Mouse (Mus musculus) splenic B cell, adult 2 months (primary cell): Measurements from ENCODE around the gene Zfp142.
A peak's percentile ranks its signal among the peaks of the same experiment; 100 is the strongest.

Source experiments
- DNase-seq: peaks from one replicate; pipeline ENCODE4 v3.0.0-alpha.2; 2011; ENCODE audit warnings: low read depth, low spot score
- H3K27me3 ChIP-seq: 2 replicates; pipeline ENCODE4 v1.6.1; 2012; ENCODE audit warnings: mild to moderate bottlenecking, low read length, moderate library complexity, mixed read lengths; ENCODE audit not compliant: control insufficient read depth, poor library complexity, insufficient read depth, severe bottlenecking
- H3K36me3 ChIP-seq: 2 replicates; pipeline ENCODE4 v1.6.1; 2012; ENCODE audit warnings: mild to moderate bottlenecking, low read length, moderate library complexity, mixed read lengths; ENCODE audit not compliant: control insufficient read depth, poor library complexity, insufficient read depth, severe bottlenecking

Zfp142 gene

DNA sequence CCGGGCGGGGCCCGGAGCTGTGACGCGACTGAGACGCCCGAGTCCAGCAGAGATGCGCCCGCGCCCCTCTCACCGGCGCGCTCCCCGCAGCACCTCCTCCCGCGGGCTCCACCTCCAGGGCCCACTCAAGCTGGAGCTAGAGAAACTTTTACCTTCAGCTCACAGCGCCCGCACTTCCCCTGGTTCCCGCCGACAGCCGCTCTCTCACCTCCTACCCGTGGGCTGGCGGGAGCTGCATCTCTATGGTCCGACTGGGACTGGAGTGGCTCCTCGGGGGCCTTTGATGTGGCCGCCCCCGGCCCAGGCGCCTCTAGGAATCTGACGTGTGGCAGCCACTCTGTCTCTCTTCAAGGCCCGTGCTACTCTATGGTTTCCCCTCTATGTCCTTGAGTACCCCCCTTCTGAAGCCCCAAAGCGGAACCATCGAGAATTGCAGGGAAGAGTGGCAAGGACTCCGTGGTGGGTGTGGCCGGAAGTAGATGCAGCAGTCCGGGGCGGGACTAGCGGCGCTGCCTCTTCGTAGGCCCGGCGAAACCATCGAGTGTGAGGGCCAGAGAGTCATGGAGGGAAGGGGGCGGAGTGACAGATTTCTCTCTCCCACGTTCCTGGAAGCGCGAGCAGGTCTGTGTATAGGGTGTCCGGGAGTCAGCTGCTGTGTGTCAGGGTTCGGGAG, at the start of gene Zfp142, which contains the start of gene Bcs1l:
Gene Zfp142 (minus strand): TSS at position 474 of the 673 bp plus-strand sequence.
Gene Bcs1l (plus strand): TSS at position 517 of the 673 bp plus-strand sequence.
- Histone ChIP-seq H3K36me3 (no peaks in the 10 kb centered on the region; the same call in 1 of the 2 replicates), H3K27me3 (no peaks in the 10 kb centered on the region)
- DNase-seq, result peak; percentile 97

- no peak for DNase-seq
- no peaks in the 10 kb centered on the region for H3K36me3 ChIP-seq
- no peaks in the 10 kb centered on the region for H3K27me3 ChIP-seq
Measured at GRCm38 (mm10) chr1:74632734-74633133, 44.7 kb upstream of the Zfp142 start.

- Histone ChIP-seq H3K27me3 (no peaks in the 10 kb centered on the region), H3K36me3 (no peaks in the 10 kb centered on the region)
- no peak for DNase-seq
Measured at GRCm38 (mm10) chr1:74628001-74628400, 40.0 kb upstream of the Zfp142 start.

GRCm38 (mm10) chr1:74626076-74626475, 38.0 kb upstream of the Zfp142 start:
- no peak for DNase-seq
- H3K36me3 ChIP-seq, result no peaks in the 10 kb centered on the region
- no peaks in the 10 kb centered on the region for H3K27me3 ChIP-seq

DNA sequence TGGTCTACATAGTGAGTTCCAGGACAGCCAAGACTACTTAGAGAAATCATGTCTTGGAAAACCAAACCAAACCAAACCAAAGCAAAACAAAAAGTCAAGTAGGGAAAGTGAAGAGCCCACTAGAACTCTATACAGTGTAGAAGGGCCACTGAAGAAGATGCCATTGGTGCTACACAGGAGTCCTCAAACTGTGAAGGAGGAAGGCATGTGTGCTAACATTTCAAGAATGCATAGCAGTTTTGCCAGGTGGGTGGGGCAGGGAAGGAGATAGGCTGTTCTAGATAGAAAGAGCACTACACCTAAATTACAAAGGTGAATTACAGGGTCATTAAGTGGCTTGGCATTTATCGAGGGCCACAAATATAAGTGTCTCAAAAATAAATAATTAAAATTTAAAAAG, 36.1 kb upstream of the Zfp142 start:
- Histone ChIP-seq H3K27me3 (no peaks in the 10 kb centered on the region), H3K36me3 (no peaks in the 10 kb centered on the region)
- no peak for DNase-seq

- DNase-seq, result peak; percentile 85
- Histone ChIP-seq H3K27me3 (no peaks in the 10 kb centered on the region), H3K36me3 (peaks cover 5% of the 10 kb centered on the region; the same call in 1 of the 2 replicates)
Measured at GRCm38 (mm10) chr1:74601267-74601962, 13.4 kb upstream of the Zfp142 start, which contains the start of the genes Rnf25 and Stk36. Gene Rnf25, minus strand, starts transcription at chr1:74601397. Gene Stk36, plus strand, starts transcription at chr1:74601445.

GRCm38 (mm10) chr1:74600501-74601266, 12.6 kb upstream of the Zfp142 start:
- Histone ChIP-seq H3K27me3 (no peaks in the 10 kb centered on the region), H3K36me3 (peaks cover 7% of the 10 kb centered on the region; the same call in 1 of the 2 replicates)
- no peak for DNase-seq

- no peak for DNase-seq
- Histone ChIP-seq H3K36me3 (peaks cover 15% of the 10 kb centered on the region), H3K27me3 (no peaks in the 10 kb centered on the region)
Measured at GRCm38 (mm10) chr1:74594434-74594833, 6.4 kb upstream of the Zfp142 start.

DNA sequence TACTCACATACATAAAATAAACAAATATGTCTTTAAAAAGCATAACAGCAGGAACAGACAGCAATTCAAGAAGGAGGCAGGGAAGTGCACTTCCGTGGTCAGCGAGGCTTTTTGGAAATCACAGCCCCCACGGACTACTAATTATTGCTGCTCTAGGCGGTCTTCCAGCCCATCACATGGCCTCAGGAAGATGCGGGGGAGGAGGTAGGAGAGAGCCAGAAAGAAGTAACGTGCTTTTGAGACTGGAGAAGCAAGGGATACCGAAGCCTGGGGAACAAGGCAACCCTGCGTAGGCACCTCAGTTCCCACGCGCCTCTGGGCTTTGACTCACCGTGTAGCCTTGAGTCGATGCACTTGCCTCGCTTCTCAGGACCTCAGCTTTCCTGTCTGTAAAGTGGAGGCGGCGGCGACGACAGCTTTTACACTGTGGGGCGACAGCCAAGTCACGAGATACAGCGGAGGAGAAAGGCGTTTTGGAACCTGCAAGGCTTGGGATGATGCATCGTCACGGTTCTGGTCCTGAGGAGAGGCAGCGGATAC, 743 bp downstream of the Zfp142 start:
- no peak for DNase-seq
- no peaks in the 10 kb centered on the region for H3K27me3 ChIP-seq
- no peaks in the 10 kb centered on the region; the same call in 1 of the 2 replicates for H3K36me3 ChIP-seq

DNA sequence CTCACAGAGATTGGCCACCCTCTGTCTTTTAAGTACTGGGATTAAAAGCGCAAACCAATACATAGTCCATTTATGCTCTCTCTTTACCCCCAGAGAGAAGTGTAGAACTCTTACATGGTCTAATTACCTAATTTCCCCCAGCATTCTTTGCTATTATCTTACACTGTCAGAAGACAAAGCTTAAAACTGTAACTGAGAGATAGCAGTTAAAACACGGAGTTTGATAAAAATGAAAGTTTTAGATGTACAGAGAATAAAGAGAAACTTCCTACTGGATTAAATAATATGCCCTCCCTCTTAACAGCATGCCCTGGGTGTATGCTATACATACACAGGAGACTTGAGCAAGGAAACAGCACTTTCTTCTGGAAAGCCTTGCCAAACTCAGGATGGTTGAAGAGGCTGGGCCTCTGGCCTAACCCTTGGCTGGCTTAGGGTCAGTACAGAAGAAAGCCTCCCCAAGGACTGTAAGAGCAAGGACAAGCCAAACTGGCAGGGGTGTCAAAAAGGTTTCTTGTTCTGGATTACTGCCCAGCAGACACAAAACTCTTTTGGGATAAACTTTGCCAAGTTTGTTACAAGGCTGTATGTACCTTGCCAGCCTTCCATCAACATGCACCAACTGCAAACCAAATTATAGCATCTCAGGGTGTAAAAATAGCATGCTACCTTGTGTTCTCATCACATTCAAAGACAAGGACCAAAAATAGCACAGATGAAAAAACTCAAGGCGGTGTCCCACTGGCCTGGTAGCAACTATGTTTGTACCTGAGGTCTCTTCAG, 3.2 kb downstream of the Zfp142 start:
- no peaks in the 10 kb centered on the region; the same call in none of the 2 replicates for H3K36me3 ChIP-seq
- no peak for DNase-seq
- H3K27me3 ChIP-seq, result no peaks in the 10 kb centered on the region

DNA sequence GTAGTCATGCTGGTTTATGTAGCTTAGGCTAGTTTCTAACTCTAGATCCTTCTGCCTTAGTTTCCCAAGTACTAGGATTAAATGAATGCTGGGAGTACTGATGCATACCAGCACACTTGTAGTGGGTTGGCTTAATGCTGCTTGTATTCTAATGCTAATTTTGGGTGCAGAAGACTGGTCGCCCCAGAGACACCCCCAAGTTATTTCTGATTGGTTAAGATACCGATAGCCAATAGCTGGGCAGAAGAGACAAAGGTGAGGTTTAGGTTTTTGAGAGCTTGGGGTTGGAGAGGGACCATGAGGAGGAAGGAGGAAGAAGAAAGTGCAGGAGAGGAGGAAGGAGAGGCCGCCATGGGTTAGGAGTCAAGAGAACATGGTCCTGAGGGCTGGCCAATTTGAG, 5.4 kb downstream of the Zfp142 start:
- Histone ChIP-seq H3K36me3 (peaks cover 7% of the 10 kb centered on the region), H3K27me3 (no peaks in the 10 kb centered on the region; the same call in 1 of the 2 replicates)
- DNase-seq, result no peak

DNA sequence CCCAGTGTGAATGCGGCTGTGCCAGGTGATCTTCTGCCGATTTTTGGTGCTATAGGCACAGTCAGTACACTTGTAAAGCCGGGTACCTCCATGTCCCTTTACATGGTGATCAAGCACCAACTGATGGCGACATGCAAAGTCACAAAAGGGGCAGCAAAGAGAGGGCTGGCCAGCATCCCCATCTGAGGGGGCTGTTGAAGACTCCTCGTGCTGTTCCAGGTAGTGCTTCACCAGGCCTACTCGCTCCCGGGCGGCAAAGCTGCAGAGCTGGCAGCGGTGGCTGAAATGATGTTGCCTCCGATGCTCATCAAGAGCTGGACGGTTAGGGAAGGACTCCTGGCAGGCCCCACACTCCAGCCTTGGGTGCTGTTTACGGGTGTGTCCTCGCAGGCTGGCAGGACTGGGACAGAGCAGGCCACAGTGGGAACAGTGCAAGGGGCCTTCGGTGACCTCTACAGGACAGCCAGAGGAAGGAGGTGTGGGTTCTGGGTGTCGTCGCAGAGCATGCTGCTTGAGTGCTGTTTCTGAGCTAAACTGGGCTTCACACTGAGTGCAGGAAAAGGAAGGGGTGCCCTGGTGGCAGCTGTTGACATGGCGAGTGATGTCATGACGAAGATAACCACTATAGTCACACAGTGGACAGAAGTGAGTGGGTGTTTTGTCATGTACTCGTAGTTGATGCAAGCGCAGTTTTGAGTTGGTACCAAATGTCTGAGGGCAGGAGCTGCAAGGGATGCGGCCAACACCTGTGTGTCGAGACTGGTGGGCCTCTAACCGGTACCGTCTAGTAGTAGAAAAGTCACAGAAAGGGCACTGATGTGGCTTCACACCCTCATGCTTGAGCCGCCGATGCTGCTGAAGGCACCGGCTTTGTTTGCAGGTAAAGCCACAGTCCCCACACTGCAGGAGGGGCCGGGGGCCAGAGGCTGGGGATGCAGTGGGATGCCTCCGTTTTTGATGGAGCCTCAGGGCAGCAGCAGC, 18.0 kb downstream of the Zfp142 start:
- H3K27me3 ChIP-seq, result no peaks in the 10 kb centered on the region
- DNase-seq, result no peak
- peaks cover 13% of the 10 kb centered on the region for H3K36me3 ChIP-seq

DNA sequence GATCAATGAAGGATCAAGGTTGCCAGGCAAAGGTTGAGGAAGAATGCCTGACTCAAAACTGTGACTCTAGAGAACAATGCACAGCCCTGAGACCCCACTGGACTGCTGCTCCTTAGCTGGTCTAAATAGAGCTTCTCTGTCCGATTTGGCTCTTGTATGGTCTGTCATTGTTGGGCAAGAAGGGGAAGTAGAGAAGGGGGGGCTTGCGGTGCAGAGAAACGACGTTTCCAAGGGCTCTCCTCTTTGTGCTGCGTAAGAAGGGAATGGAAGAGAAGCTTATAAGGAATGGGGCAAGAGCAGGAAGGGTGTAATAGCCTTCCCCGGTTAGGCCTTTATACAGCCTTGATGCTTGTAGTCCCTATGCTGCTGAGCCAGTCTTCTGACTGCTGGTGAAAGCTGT, 22.2 kb downstream of the Zfp142 start:
- peaks cover 3% of the 10 kb centered on the region; the same call in 1 of the 2 replicates for H3K36me3 ChIP-seq
- no peak for DNase-seq
- no peaks in the 10 kb centered on the region for H3K27me3 ChIP-seq
